Mouse (Mus musculus) embryonic facial prominence, embryonic 13.5 days (tissue): ENCODE measurements around the gene Cpt1a. TPM values are rescaled to one million over a fixed set of nuclear protein-coding genes. Genes with fewer than 3 reads are reported as not detected.
A peak's percentile ranks its signal among the peaks of the same experiment; 100 is the strongest.

Source experiments
- ATAC-seq: fragments of 200-750 bp; cut with Nextera tagmentation; 2 replicates; pipeline ENCODE4 v1.8.0; 2017; ENCODE audit warnings: low read depth; ENCODE audit not compliant: insufficient number of reproducible peaks, insufficient read depth, low FRiP score, low TSS enrichment
- H3K27ac ChIP-seq: fragments of 300-500 bp; sonication (generic); 2 replicates; pipeline ENCODE4 v1.5.1; 2015; ENCODE audit warnings: moderate library complexity, mild to moderate bottlenecking, inconsistent platforms
- H3K27me3 ChIP-seq: fragments of 300-500 bp; sonication (generic); 2 replicates; pipeline ENCODE4 v1.6.1; 2015; ENCODE audit warnings: mild to moderate bottlenecking, inconsistent platforms
- H3K36me3 ChIP-seq: fragments of 300-500 bp; sonication (generic); 2 replicates; pipeline ENCODE4 v1.6.1; 2015; ENCODE audit warnings: mild to moderate bottlenecking, inconsistent platforms
- H3K4me1 ChIP-seq: fragments of 300-500 bp; sonication (generic); 2 replicates; pipeline ENCODE4 v1.6.1; 2015; ENCODE audit warnings: inconsistent platforms
- H3K4me2 ChIP-seq: fragments of 300-500 bp; sonication (generic); 2 replicates; pipeline ENCODE4 v1.6.1; 2015; ENCODE audit warnings: moderate library complexity, mild to moderate bottlenecking, inconsistent platforms
- H3K4me3 ChIP-seq: fragments of 300-500 bp; sonication (generic); 2 replicates; pipeline ENCODE4 v1.5.1; 2015; ENCODE audit warnings: mild to moderate bottlenecking, inconsistent platforms
- H3K9ac ChIP-seq: fragments of 300-500 bp; sonication (generic); 2 replicates; pipeline ENCODE4 v1.6.1; 2015; ENCODE audit warnings: mild to moderate bottlenecking, inconsistent platforms
- H3K9me3 ChIP-seq: fragments of 300-500 bp; sonication (generic); 2 replicates; pipeline ENCODE4 v1.6.1; 2016; ENCODE audit warnings: inconsistent platforms
- WGBS: fragments of 180-500 bp; shearing (Covaris S2); methylation state at CpG from one replicate; pipeline ENCODE4 v1.1.7; 2015; ENCODE audit warnings: mixed read lengths; 5-methylcytosine and 5-hydroxymethylcytosine counted together
- polyA plus RNA-seq: library from polyadenylated mRNA; unstranded; fragments of >200 nt; fragmentation: Nextera tagmentation; extraction: Ambion mirVana; gene quantifications from 2 replicates; pipeline ENCODE4 v1.2.1, GENCODE M21; 2015

Cpt1a gene
- polyA plus RNA-seq, 1 experiment from 2014 or later: 14.4 TPM

- H3K36me3 ChIP-seq: no peaks in the 10 kb centered on the region
- 55% methylated on average over 1 of the region's 1 CpGs for WGBS
These were observed 83.6 kb downstream of the Cpt1a start for GRCm38 (mm10) chr19:3405531-3406281.

GRCm38 (mm10) chr19:3414268-3414733 lies 92.2 kb downstream of the Cpt1a start, which contains the start of gene Gal:
Gal (minus strand) TSS chr19:3414544.
- Histone ChIP-seq H3K36me3 (no peaks in the 10 kb centered on the region), H3K27ac (no peak within 1 kb of the TSS), H3K9ac (peak within 1 kb of the TSS; percentile 60), H3K4me3 (peak within 1 kb of the TSS; percentile 40), H3K4me1 (peaks cover 11% of the 10 kb centered on the region), H3K9me3 (no peaks in the 10 kb centered on the region), H3K27me3 (peaks cover 51% of the 10 kb centered on the region), H3K4me2 (peak within 1 kb of the TSS; percentile 66)
- WGBS: 2% methylated on average over 37 of the region's 37 CpGs
- ATAC-seq: no peak

More at GRCm38 (mm10) chr19:3405531-3406281, 83.6 kb downstream of the Cpt1a start:
- no peak overlapping the region for H3K4me3 ChIP-seq
- no peak overlapping the region for H3K4me2 ChIP-seq
- H3K9ac ChIP-seq: no peak overlapping the region
- no peaks in the 10 kb centered on the region for H3K4me1 ChIP-seq
- H3K27me3 ChIP-seq: no peaks in the 10 kb centered on the region
- H3K9me3 ChIP-seq: no peaks in the 10 kb centered on the region
- no peak for ATAC-seq
- no peak overlapping the region for H3K27ac ChIP-seq

GRCm38 (mm10) chr19:3419251-3419650 lies 97.1 kb downstream of the Cpt1a start:
- Histone ChIP-seq H3K4me2 (no peak overlapping the region), H3K4me1 (peaks cover 5% of the 10 kb centered on the region), H3K27ac (no peak overlapping the region), H3K36me3 (no peaks in the 10 kb centered on the region), H3K4me3 (no peak overlapping the region), H3K9ac (no peak overlapping the region), H3K9me3 (no peaks in the 10 kb centered on the region), H3K27me3 (peaks cover 25% of the 10 kb centered on the region)
- ATAC-seq: no peak
- WGBS: 58% methylated on average over 5 of the region's 5 CpGs

- H3K27ac ChIP-seq: no peak overlapping the region
- ATAC-seq: no peak
- no peaks in the 10 kb centered on the region; the same call in 1 of the 2 replicates for H3K27me3 ChIP-seq
- no peaks in the 10 kb centered on the region for H3K4me1 ChIP-seq
- no peaks in the 10 kb centered on the region for H3K36me3 ChIP-seq
- H3K9me3 ChIP-seq: no peaks in the 10 kb centered on the region
- no peak overlapping the region for H3K9ac ChIP-seq
- 59% methylated on average over 6 of the region's 6 CpGs for WGBS
- H3K4me2 ChIP-seq: no peak overlapping the region
- H3K4me3 ChIP-seq: no peak overlapping the region
These were observed 100.4 kb downstream of the Cpt1a start for GRCm38 (mm10) chr19:3422488-3422887.

- Histone ChIP-seq H3K4me3 (no peak overlapping the region), H3K4me2 (no peak overlapping the region), H3K36me3 (no peaks in the 10 kb centered on the region), H3K9me3 (no peaks in the 10 kb centered on the region), H3K27me3 (no peaks in the 10 kb centered on the region), H3K4me1 (no peaks in the 10 kb centered on the region), H3K9ac (no peak overlapping the region), H3K27ac (no peak overlapping the region)
- no peak for ATAC-seq
- WGBS: 62% methylated on average over 4 of the region's 4 CpGs
These were observed 100.8 kb downstream of the Cpt1a start for GRCm38 (mm10) chr19:3422981-3423380.

- H3K9ac ChIP-seq: no peak overlapping the region
- H3K36me3 ChIP-seq: no peaks in the 10 kb centered on the region
- no peak overlapping the region for H3K4me3 ChIP-seq
- no peaks in the 10 kb centered on the region for H3K27me3 ChIP-seq
- ATAC-seq: no peak
- no peaks in the 10 kb centered on the region for H3K9me3 ChIP-seq
- no peaks in the 10 kb centered on the region for H3K4me1 ChIP-seq
- H3K27ac ChIP-seq: no peak overlapping the region
- 87% methylated on average over 2 of the region's 2 CpGs for WGBS
- no peak overlapping the region for H3K4me2 ChIP-seq
These were observed 102.1 kb downstream of the Cpt1a start for GRCm38 (mm10) chr19:3424214-3424613.

GRCm38 (mm10) chr19:3428057-3428830 lies 106.1 kb downstream of the Cpt1a start:
- no peak overlapping the region for H3K27ac ChIP-seq
- no peak overlapping the region for H3K4me3 ChIP-seq
- ATAC-seq: no peak
- no peak overlapping the region for H3K4me2 ChIP-seq
- H3K9me3 ChIP-seq: no peaks in the 10 kb centered on the region
- WGBS: 81% methylated on average over 15 of the region's 15 CpGs
- H3K4me1 ChIP-seq: no peaks in the 10 kb centered on the region
- 0 out of 2 replicates have a peak overlapping the region, but pooled peaks have one; percentile 32 for H3K9ac ChIP-seq
- H3K27me3 ChIP-seq: no peaks in the 10 kb centered on the region
- no peaks in the 10 kb centered on the region for H3K36me3 ChIP-seq

GRCm38 (mm10) chr19:3429156-3429816 lies 107.2 kb downstream of the Cpt1a start:
- Histone ChIP-seq H3K4me2 (no peak overlapping the region), H3K4me3 (no peak overlapping the region), H3K9ac (no peak overlapping the region), H3K9me3 (no peaks in the 10 kb centered on the region), H3K27ac (no peak overlapping the region), H3K4me1 (no peaks in the 10 kb centered on the region), H3K27me3 (no peaks in the 10 kb centered on the region), H3K36me3 (no peaks in the 10 kb centered on the region)
- ATAC-seq: no peak
- WGBS: 39% methylated on average over 7 of the region's 7 CpGs

- WGBS: 61% methylated on average over 7 of the region's 7 CpGs
- no peak overlapping the region for H3K4me3 ChIP-seq
These were observed 108.9 kb downstream of the Cpt1a start for GRCm38 (mm10) chr19:3431066-3431465.

GRCm38 (mm10) chr19:3431969-3432368 lies 109.8 kb downstream of the Cpt1a start:
- WGBS: 85% methylated on average over 2 of the region's 2 CpGs
- H3K9ac ChIP-seq: no peak overlapping the region
- ATAC-seq: no peak

More at GRCm38 (mm10) chr19:3431066-3431465, 108.9 kb downstream of the Cpt1a start:
- Histone ChIP-seq H3K27ac (no peak overlapping the region), H3K36me3 (no peaks in the 10 kb centered on the region), H3K9me3 (no peaks in the 10 kb centered on the region), H3K4me2 (no peak overlapping the region), H3K27me3 (no peaks in the 10 kb centered on the region), H3K4me1 (no peaks in the 10 kb centered on the region), H3K9ac (no peak overlapping the region)
- ATAC-seq: no peak

GRCm38 (mm10) chr19:3434124-3434523 lies 112.0 kb downstream of the Cpt1a start:
- Histone ChIP-seq H3K9ac (no peak overlapping the region), H3K9me3 (no peaks in the 10 kb centered on the region), H3K4me3 (no peak overlapping the region), H3K4me2 (no peak overlapping the region), H3K36me3 (no peaks in the 10 kb centered on the region), H3K27me3 (no peaks in the 10 kb centered on the region), H3K4me1 (no peaks in the 10 kb centered on the region), H3K27ac (no peak overlapping the region)
- 35% methylated on average over 4 of the region's 4 CpGs for whole genome bisulfite sequencing
- no peak for ATAC-seq

More at GRCm38 (mm10) chr19:3431969-3432368, 109.8 kb downstream of the Cpt1a start:
- Histone ChIP-seq H3K4me1 (no peaks in the 10 kb centered on the region), H3K4me3 (no peak overlapping the region), H3K9me3 (no peaks in the 10 kb centered on the region), H3K27ac (no peak overlapping the region), H3K27me3 (no peaks in the 10 kb centered on the region), H3K4me2 (no peak overlapping the region), H3K36me3 (no peaks in the 10 kb centered on the region)
